ENCODE assay signal across 19 mouse cellular contexts in genomic region chr2:52224366-52224765, GRCm38 (mm10).
A peak's percentile ranks its signal among the peaks of the same experiment; 100 is the strongest.
DNase-seq lines count a peak whose midpoint lies in the region; ATAC-seq lines count a peak whose summit lies in the region.
"Had no signal": no experiment of that assay in that cellular context is flagged by ENCODE, and none has a peak within 500 bp of the region (broad histone marks: within the 10 kb centered on the region; RNA-seq: fewer than 3 reads in every experiment).

No protein-coding gene starts in this region.

- no peak overlapping the region for H3K4me3 ChIP-seq in midbrain, embryonic 14.5 days (replicated peaks; ENCODE audit: low read depth, low read length)
- H3K4me3 ChIP-seq in midbrain, embryonic 10.5 days, result no peak overlapping the region
- H3K4me3 ChIP-seq: embryonic facial prominence, embryonic 15.5 days; erythroblast, embryonic 14.5 days; forebrain, embryonic 15.5 days; heart, embryonic 12.5 days; hindbrain, embryonic 15.5 days had no signal

- H3K27ac ChIP-seq in midbrain, embryonic 14.5 days (replicated peaks; ENCODE audit: low read depth, low read length), result no peak overlapping the region
- H3K27ac ChIP-seq in midbrain, embryonic 10.5 days (replicated peaks), result no peak overlapping the region
- H3K27ac ChIP-seq: embryonic facial prominence, embryonic 15.5 days; forebrain, embryonic 15.5 days; hindbrain, embryonic 15.5 days had no signal

- no peaks in the 10 kb centered on the region for H3K36me3 ChIP-seq in midbrain, embryonic 14.5 days (ENCODE audit: control insufficient read depth, insufficient read depth, low read length)
- H3K36me3 ChIP-seq in midbrain, embryonic 10.5 days, result no peaks in the 10 kb centered on the region
- H3K36me3 ChIP-seq: embryonic facial prominence, embryonic 15.5 days; forebrain, embryonic 15.5 days; heart, embryonic 12.5 days; hindbrain, embryonic 15.5 days had no signal

- WGBS in midbrain, embryonic 14.5 days, result 71% methylated on average over 5 of the region's 5 CpGs
- WGBS in midbrain, embryonic 10.5 days, result 74% methylated on average over 5 of the region's 5 CpGs

- peak; percentile 9 for DNase-seq in midbrain, embryonic 14.5 days
- no peak for DNase-seq in midbrain, embryonic 10.5 days (ENCODE audit: low spot score)
- peak; percentile 64 to 73 for DNase-seq in cerebellum, adult 18-20 months
- peak; percentile 80 for DNase-seq in cerebellum, adult 9-11 months
- peak; percentile 59 for DNase-seq in cerebellum, postnatal 36 days
- DNase-seq in layer of hippocampus, postnatal 10 days (ENCODE audit: low spot score in 2 of 2), result no peak
- no peak for DNase-seq in kidney, adult 11 months
- no peak for DNase-seq in ovary, adult 18-20 months (ENCODE audit: low spot score)
- DNase-seq: adrenal gland, adult 2 months; adrenal gland, postnatal 25 days; embryo, embryonic 11 days; gastrocnemius, postnatal 10 days had no signal

- H3K9me3 ChIP-seq in midbrain, embryonic 14.5 days (ENCODE audit: control insufficient read depth, low read length), result no peaks in the 10 kb centered on the region
- H3K9me3 ChIP-seq in midbrain, embryonic 10.5 days (replicated peaks), result no peaks in the 10 kb centered on the region
- H3K9me3 ChIP-seq: embryonic facial prominence, embryonic 15.5 days; forebrain, embryonic 15.5 days; heart, embryonic 12.5 days; hindbrain, embryonic 15.5 days had no signal

- no peak for ATAC-seq in midbrain, embryonic 14.5 days (ENCODE audit: low FRiP score, low TSS enrichment)
- ATAC-seq: forebrain, embryonic 15.5 days; inflammation-experienced regulatory T-cells, adult 6 months; intestine, postnatal 0 days had no signal

- H3K27me3 ChIP-seq in midbrain, embryonic 14.5 days (ENCODE audit: control insufficient read depth, insufficient read depth, low read length), result no peaks in the 10 kb centered on the region
- H3K27me3 ChIP-seq in midbrain, embryonic 10.5 days (ENCODE audit: low read depth, poor library complexity, severe bottlenecking), result no peaks in the 10 kb centered on the region
- H3K27me3 ChIP-seq: embryonic facial prominence, embryonic 15.5 days; forebrain, embryonic 15.5 days; heart, embryonic 12.5 days; hindbrain, embryonic 15.5 days had no signal

- no peak overlapping the region for H3K9ac ChIP-seq in midbrain, embryonic 14.5 days (replicated peaks; ENCODE audit: low read length)
- H3K9ac ChIP-seq: embryonic facial prominence, embryonic 15.5 days; forebrain, embryonic 15.5 days; heart, embryonic 12.5 days; hindbrain, embryonic 15.5 days had no signal

- no peak overlapping the region for H3K4me2 ChIP-seq in midbrain, embryonic 14.5 days (ENCODE audit: low read length)
- H3K4me2 ChIP-seq: embryonic facial prominence, embryonic 15.5 days; forebrain, embryonic 15.5 days; heart, embryonic 12.5 days; hindbrain, embryonic 15.5 days had no signal

- no peaks in the 10 kb centered on the region for H3K4me1 ChIP-seq in midbrain, embryonic 14.5 days (ENCODE audit: control insufficient read depth, insufficient read depth, low read length)
- no peaks in the 10 kb centered on the region for H3K4me1 ChIP-seq in midbrain, embryonic 10.5 days
- H3K4me1 ChIP-seq: embryonic facial prominence, embryonic 15.5 days; forebrain, embryonic 15.5 days; heart, embryonic 12.5 days; hindbrain, embryonic 15.5 days had no signal

Comparison
In these comparisons a context has a peak if more than half of its experiments do, and no peak if none do; other contexts are left out.
1. DNase-seq: peak in midbrain, embryonic 14.5 days (single experiment), cerebellum, adult 18-20 months (2 of 2), cerebellum, adult 9-11 months (single experiment) and cerebellum, postnatal 36 days (2 of 2); none in midbrain, embryonic 10.5 days (single experiment), layer of hippocampus, postnatal 10 days (0 of 2), kidney, adult 11 months (single experiment) and ovary, adult 18-20 months (single experiment).